Mouse (Mus musculus) neural tube, embryonic 14.5 days (tissue): ENCODE measurements around the gene Bmp3. TPM values are rescaled to one million over a fixed set of nuclear protein-coding genes. Genes with fewer than 3 reads are reported as not detected.

Source experiments
- polyA plus RNA-seq: library from polyadenylated mRNA; unstranded; fragments of >200 nt; fragmentation: Nextera tagmentation; extraction: Ambion mirVana; gene quantifications from 2 replicates; pipeline ENCODE4 v1.2.1, GENCODE M21; 2014

Bmp3 gene
- polyA plus RNA-seq, 1 experiment from 2014 or later, result 1.7 TPM

Other genes with a start within 250 kb of the Bmp3 start
- gene Prkg2, start 182.9 kb downstream of the Bmp3 start, polyA plus RNA-seq, result 1.3 and 1.5 TPM in 2 replicates